Mouse (Mus musculus): ENCODE results near the gene Casc1. TPM values are rescaled to one million over a fixed set of nuclear protein-coding genes. Genes with fewer than 3 reads are reported as not detected.

The Casc1 gene
- 0.35 TPM in 1 of 2 replicates, not detected in the other for polyA plus RNA-seq (2012; ENCODE audit: insufficient read depth, insufficient read length, missing spikeins)

DNA sequence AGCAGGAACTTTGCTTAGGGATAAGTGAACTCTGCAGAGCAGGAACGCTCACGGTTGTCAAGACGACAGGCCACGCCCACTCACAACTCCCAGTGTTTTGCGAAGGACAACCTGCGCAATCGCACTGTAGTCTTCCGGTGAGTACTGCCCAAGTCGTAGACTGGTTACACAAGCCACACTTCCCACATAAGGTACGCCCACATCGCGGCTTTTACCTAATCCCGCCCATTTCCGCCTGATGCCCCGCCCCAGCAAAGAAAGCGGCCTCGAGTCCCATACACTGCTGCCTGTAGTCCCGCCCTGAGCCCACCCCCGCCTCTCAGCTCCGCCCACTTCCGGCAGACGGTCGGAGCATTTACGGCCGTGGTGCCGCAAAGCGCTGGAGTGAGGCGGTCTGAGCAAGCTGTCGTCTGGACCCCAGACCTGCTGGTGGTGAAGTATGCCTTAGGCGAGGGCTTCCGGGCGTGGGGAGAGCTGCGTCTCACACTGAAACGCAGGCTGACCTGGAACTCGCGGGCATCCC, at the start of gene Casc1, which contains the start of gene Etfrf1:
TSS of gene Casc1 (minus strand) at position 190 of the 523 bp plus-strand sequence.
TSS of gene Etfrf1 (plus strand) at position 319 of the 523 bp plus-strand sequence.
- Histone ChIP-seq H3K4me3 (ENCODE audit: insufficient read depth, low read length) (peak within 1 kb of the TSS; percentile 83), H3K4me1 (ENCODE audit: control insufficient read depth, insufficient read depth, low read length) (peaks cover 8% of the 10 kb centered on the region), H3K27ac (ENCODE audit: insufficient read depth, low read depth, low read length) (peak within 1 kb of the TSS; percentile 72)
- TF ChIP-seq CTCF (IDR thresholded peaks at IDR 0.05; ENCODE audit: low read depth, low read length), result no peak
- TF ChIP-seq POLR2A (IDR thresholded peaks at IDR 0.05; ENCODE audit: borderline replicate concordance, low read depth, low read length), result peak; percentile 81

GRCm38 (mm10) chr6:145256701-145257073, 45.9 kb upstream of the Casc1 start:
- TF ChIP-seq CTCF (IDR thresholded peaks at IDR 0.05; ENCODE audit: low read depth, low read length) (no peak), POLR2A (IDR thresholded peaks at IDR 0.05; ENCODE audit: borderline replicate concordance, low read depth, low read length) (no peak)
- H3K4me1 ChIP-seq (ENCODE audit: control insufficient read depth, insufficient read depth, low read length), result no peaks in the 10 kb centered on the region
- H3K4me3 ChIP-seq (ENCODE audit: insufficient read depth, low read length), result no peak overlapping the region
- no peak overlapping the region for H3K27ac ChIP-seq (ENCODE audit: insufficient read depth, low read depth, low read length)

- H3K4me1 ChIP-seq (ENCODE audit: control insufficient read depth, insufficient read depth, low read length), result no peaks in the 10 kb centered on the region
- no peak overlapping the region for H3K4me3 ChIP-seq (ENCODE audit: insufficient read depth, low read length)
- TF ChIP-seq POLR2A (IDR thresholded peaks at IDR 0.05; ENCODE audit: borderline replicate concordance, low read depth, low read length) (no peak), CTCF (IDR thresholded peaks at IDR 0.05; ENCODE audit: low read depth, low read length) (no peak)
- no peak overlapping the region for H3K27ac ChIP-seq (ENCODE audit: insufficient read depth, low read depth, low read length)
These were observed 45.3 kb upstream of the Casc1 start for GRCm38 (mm10) chr6:145255952-145256700.

- no peak for TF ChIP-seq CTCF (IDR thresholded peaks at IDR 0.05; ENCODE audit: low read depth, low read length)
- TF ChIP-seq POLR2A (IDR thresholded peaks at IDR 0.05; ENCODE audit: borderline replicate concordance, low read depth, low read length), result no peak
- Histone ChIP-seq H3K27ac (ENCODE audit: insufficient read depth, low read depth, low read length) (no peak overlapping the region), H3K4me1 (ENCODE audit: control insufficient read depth, insufficient read depth, low read length) (peaks cover 6% of the 10 kb centered on the region; the same call in 1 of the 2 replicates), H3K4me3 (ENCODE audit: insufficient read depth, low read length) (peak overlapping the region; percentile 94)
These were observed 40.0 kb upstream of the Casc1 start for GRCm38 (mm10) chr6:145250820-145251219.

DNA sequence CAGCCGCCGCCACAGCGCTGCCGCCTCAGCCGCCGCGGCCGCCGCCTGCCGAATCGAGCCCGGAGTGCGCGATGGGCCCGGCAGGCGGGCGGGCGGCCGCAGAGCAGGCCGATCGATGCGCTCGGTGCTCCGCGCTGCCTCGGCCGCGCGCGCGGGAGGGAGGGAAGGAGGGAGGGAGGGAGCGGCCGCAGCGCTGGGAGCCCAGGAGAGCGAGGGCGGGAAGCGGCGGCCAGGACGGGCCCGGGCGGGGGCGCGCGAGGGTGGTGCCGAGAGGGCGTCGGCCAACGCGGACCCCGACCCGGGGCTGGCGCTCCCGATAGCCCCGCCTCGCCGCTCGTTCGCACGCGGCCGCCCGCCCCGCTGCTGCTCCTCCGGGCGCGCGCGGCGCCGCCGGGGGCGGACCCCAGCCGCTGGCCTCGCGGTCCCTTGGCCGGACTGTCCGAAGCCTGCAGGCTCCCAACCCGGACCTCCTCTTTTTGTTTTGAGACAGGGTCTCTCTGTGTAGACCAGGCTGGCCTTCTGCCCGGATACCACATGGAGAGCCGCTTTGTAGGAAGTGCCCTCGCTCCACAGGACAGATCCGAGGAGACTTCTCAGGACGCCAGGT, 39.5 kb upstream of the Casc1 start, which contains the start of gene Kras:
TSS of gene Kras (minus strand) at position 55 of the 607 bp plus-strand sequence.
- TF ChIP-seq CTCF (IDR thresholded peaks at IDR 0.05; ENCODE audit: low read depth, low read length) (no peak), POLR2A (IDR thresholded peaks at IDR 0.05; ENCODE audit: borderline replicate concordance, low read depth, low read length) (no peak)
- Histone ChIP-seq H3K27ac (ENCODE audit: insufficient read depth, low read depth, low read length) (no peak within 1 kb of the TSS), H3K4me1 (ENCODE audit: control insufficient read depth, insufficient read depth, low read length) (peaks cover 6% of the 10 kb centered on the region; the same call in 1 of the 2 replicates), H3K4me3 (ENCODE audit: insufficient read depth, low read length) (peak within 1 kb of the TSS; percentile 94)

- TF ChIP-seq CTCF (IDR thresholded peaks at IDR 0.05; ENCODE audit: low read depth, low read length) (no peak), POLR2A (IDR thresholded peaks at IDR 0.05; ENCODE audit: borderline replicate concordance, low read depth, low read length) (no peak)
- no peak overlapping the region for H3K27ac ChIP-seq (ENCODE audit: insufficient read depth, low read depth, low read length)
- peaks cover 10% of the 10 kb centered on the region for H3K4me1 ChIP-seq (ENCODE audit: control insufficient read depth, insufficient read depth, low read length)
- H3K4me3 ChIP-seq (ENCODE audit: insufficient read depth, low read length), result peak overlapping the region; percentile 94
These were observed 38.7 kb upstream of the Casc1 start for GRCm38 (mm10) chr6:145249291-145250184.

DNA sequence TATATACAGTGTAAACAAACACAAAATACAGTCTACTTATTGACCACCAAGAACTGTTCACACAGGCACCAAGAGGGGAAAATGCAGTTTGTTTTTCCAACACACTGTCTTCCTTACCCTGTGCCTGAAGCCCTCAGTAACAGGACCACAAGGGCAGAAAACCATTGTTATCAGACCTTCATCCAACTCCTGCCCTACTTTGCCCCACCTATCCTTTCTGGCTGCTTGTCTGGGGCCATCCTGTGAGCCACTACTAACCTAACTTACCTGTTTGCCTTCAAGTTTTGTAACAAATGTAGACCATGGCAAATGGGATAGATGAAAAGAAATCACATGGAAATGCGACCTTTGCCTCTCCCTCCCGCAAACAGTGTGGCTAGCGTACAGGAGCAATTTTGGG, 37.1 kb upstream of the Casc1 start:
- Histone ChIP-seq H3K27ac (ENCODE audit: insufficient read depth, low read depth, low read length) (no peak overlapping the region), H3K4me3 (ENCODE audit: insufficient read depth, low read length) (no peak overlapping the region)

DNA sequence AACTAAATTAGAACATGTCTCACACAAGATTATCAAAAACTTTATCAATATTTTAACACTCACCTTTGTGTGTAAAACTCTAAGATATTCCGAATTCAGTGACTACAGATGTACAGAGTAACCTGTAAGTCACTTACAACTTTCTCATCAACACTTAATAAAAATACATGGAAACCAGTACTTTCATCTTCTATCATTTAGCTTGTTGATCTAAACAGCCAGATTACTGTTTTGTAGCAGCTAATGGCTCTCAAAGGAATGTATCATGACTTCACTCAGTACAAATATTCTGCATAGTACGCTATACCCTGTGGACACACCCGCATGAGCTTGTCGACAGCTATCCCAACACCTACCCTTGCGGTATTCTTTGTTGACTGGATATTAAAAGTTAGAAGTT, 36.0 kb upstream of the Casc1 start:
- no peak overlapping the region for H3K27ac ChIP-seq (ENCODE audit: insufficient read depth, low read depth, low read length)
- no peak overlapping the region for H3K4me3 ChIP-seq (ENCODE audit: insufficient read depth, low read length)
- peaks cover 11% of the 10 kb centered on the region for H3K4me1 ChIP-seq (ENCODE audit: control insufficient read depth, insufficient read depth, low read length)

More for the DNA sequence above, 37.1 kb upstream of the Casc1 start:
- TF ChIP-seq POLR2A (IDR thresholded peaks at IDR 0.05; ENCODE audit: borderline replicate concordance, low read depth, low read length) (no peak), CTCF (IDR thresholded peaks at IDR 0.05; ENCODE audit: low read depth, low read length) (no peak)
- H3K4me1 ChIP-seq (ENCODE audit: control insufficient read depth, insufficient read depth, low read length), result peaks cover 11% of the 10 kb centered on the region

DNA sequence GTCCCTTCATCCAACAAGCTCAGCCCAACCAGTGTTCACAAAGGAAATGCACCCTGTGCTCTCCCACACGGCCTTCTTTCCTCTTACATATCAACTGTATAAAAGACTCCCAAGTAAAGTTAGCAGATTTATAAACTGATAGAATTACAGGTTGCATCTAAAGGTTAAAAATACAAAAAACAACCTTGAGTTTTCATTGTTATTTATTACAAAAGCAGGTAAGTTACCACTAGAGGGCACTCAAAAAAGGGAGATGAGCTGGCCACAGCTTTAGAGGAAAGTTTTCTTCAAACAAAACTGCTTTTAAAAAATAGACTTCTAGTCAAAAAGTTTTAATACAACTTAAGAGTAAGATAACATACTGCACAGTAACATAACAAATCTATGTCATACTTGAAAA, 31.7 kb upstream of the Casc1 start:
- no peak overlapping the region for H3K27ac ChIP-seq (ENCODE audit: insufficient read depth, low read depth, low read length)
- H3K4me1 ChIP-seq (ENCODE audit: control insufficient read depth, insufficient read depth, low read length), result peaks cover 6% of the 10 kb centered on the region
- H3K4me3 ChIP-seq (ENCODE audit: insufficient read depth, low read length), result no peak overlapping the region
- no peak for TF ChIP-seq CTCF (IDR thresholded peaks at IDR 0.05; ENCODE audit: low read depth, low read length)
- TF ChIP-seq POLR2A (IDR thresholded peaks at IDR 0.05; ENCODE audit: borderline replicate concordance, low read depth, low read length), result no peak

More for the DNA sequence above, 36.0 kb upstream of the Casc1 start:
- no peak for TF ChIP-seq CTCF (IDR thresholded peaks at IDR 0.05; ENCODE audit: low read depth, low read length)
- TF ChIP-seq POLR2A (IDR thresholded peaks at IDR 0.05; ENCODE audit: borderline replicate concordance, low read depth, low read length), result no peak
